Mouse (Mus musculus) brain, adult 2 months (tissue): ENCODE measurements at regions not wholly inside any gene's neighbourhood (a gene's known extent, or its start where the extent isn't known, plus 50 kb on each side); places are given as distances from the start of the nearest gene placed in this dataset.

Experiments used
- DNase-seq: peaks from one replicate; pipeline ENCODE4 v3.0.0; 2011; ENCODE audit warnings: low read depth, low spot score

GRCm38 (mm10) chr17:7680658-7681057 lies 146.4 kb downstream of the Fndc1 start:
- DNase-seq = no peak

GRCm38 (mm10) chr17:7679786-7680185 lies 147.3 kb downstream of the Fndc1 start:
- no peak for DNase-seq

- no peak for DNase-seq
Measured at GRCm38 (mm10) chr17:7678898-7679297, 148.2 kb downstream of the Fndc1 start.

GRCm38 (mm10) chr17:7677796-7678195 lies 149.3 kb downstream of the Fndc1 start:
- no peak for DNase-seq

GRCm38 (mm10) chr17:7677301-7677700 lies 149.8 kb downstream of the Fndc1 start:
- DNase-seq = no peak

GRCm38 (mm10) chr17:7676776-7677175 lies 150.3 kb downstream of the Fndc1 start:
- DNase-seq = no peak

- no peak for DNase-seq
Measured at GRCm38 (mm10) chr17:7674511-7674910, 152.6 kb downstream of the Fndc1 start.

- DNase-seq = no peak
Measured at GRCm38 (mm10) chr17:7667826-7668225, 159.3 kb downstream of the Fndc1 start.

- DNase-seq = no peak
Measured at GRCm38 (mm10) chr17:7666781-7667398, 160.2 kb downstream of the Fndc1 start.

- DNase-seq = no peak
Measured at GRCm38 (mm10) chr17:7666207-7666606, 160.9 kb downstream of the Fndc1 start.

- DNase-seq = no peak
Measured at GRCm38 (mm10) chr17:7665686-7666085, 161.4 kb downstream of the Fndc1 start.

GRCm38 (mm10) chr17:7663896-7664880 lies 162.9 kb downstream of the Fndc1 start:
- DNase-seq = no peak

- no peak for DNase-seq
Measured at GRCm38 (mm10) chr17:7656503-7656902, 170.6 kb downstream of the Fndc1 start.

- DNase-seq = no peak
Measured at GRCm38 (mm10) chr17:7655966-7656365, 171.1 kb downstream of the Fndc1 start.

- no peak for DNase-seq
Measured at GRCm38 (mm10) chr17:7654064-7654564, 173.0 kb downstream of the Fndc1 start.

- peak; percentile 12 for DNase-seq
Measured at GRCm38 (mm10) chr17:7652037-7652436, 175.1 kb downstream of the Fndc1 start.

GRCm38 (mm10) chr17:7650417-7650816 lies 176.7 kb downstream of the Fndc1 start:
- DNase-seq = no peak

- no peak for DNase-seq
Measured at GRCm38 (mm10) chr17:7644857-7645481, 182.1 kb downstream of the Fndc1 start.

GRCm38 (mm10) chr17:7643640-7644039 lies 183.5 kb downstream of the Fndc1 start:
- DNase-seq = no peak

- DNase-seq = no peak
Measured at GRCm38 (mm10) chr17:7642442-7642887, 184.6 kb downstream of the Fndc1 start.

- no peak for DNase-seq
Measured at GRCm38 (mm10) chr17:7634291-7634664, 192.8 kb downstream of the Fndc1 start.
